8 mouse cellular contexts compared by ENCODE assay signal in the genomic region with DNA sequence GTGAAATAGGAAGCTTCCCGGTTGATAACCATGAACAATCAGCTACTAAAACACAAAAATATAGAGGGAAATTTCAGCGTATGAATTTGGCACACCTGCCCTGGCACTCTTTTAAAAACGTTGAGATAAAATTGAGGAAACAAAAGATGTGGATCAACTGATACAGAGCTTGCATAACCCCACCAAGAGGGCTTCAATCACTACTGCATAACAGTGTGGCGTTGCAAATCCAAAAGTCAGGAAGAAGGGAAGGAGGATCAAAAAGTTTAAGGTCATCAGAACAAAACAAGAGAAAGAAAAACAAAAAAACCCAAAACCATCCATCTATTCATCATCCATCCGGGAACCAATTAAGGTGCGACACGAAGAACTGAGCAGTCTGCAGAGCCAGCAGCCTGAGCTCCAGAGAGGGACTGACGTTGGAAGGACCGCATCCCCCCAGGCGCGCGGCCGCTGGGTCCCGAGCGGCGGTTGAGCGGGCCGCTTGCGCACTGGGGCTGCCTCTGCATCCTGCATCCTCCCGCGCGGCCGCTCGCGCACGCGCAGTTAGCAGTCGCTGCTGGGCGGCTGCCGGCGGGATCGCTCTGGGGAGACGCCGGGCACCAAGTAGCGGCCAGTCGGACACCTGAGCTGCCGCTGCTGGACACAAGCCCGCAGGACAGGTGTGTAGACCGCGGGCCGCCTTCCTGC. TPM values are rescaled to one million over a fixed set of nuclear protein-coding genes. Genes with fewer than 3 reads are reported as not detected.
DNase-seq lines count a peak whose midpoint lies in the region; ATAC-seq and TF ChIP-seq lines count a peak whose summit lies in the region.

A gene (plus strand): TSS at position 552 of the 690 bp plus-strand sequence.

- H3K27ac ChIP-seq in spleen, adult 2 months (ENCODE audit: insufficient read depth, low read length) = no peak within 1 kb of the TSS
- H3K27ac ChIP-seq in cortical plate, adult 2 months (ENCODE audit: insufficient read depth, low read length) = no peak within 1 kb of the TSS
- no peak within 1 kb of the TSS for H3K27ac ChIP-seq in kidney, postnatal 0 days
- no peak within 1 kb of the TSS for H3K27ac ChIP-seq in limb, embryonic 15.5 days

- no peak for DNase-seq in spleen, adult 2 months (ENCODE audit: low read depth in 1 of 2, low spot score in 2 of 2)
- DNase-seq in spleen, adult 12 weeks (ENCODE audit: low spot score) = no peak
- DNase-seq in kidney, postnatal 0 days (ENCODE audit: low spot score) = peak; percentile 64
- DNase-seq in naive thymus-derived CD4-positive, alpha-beta T cell, adult 2 months (ENCODE audit: low read depth) = peak; percentile 8
- DNase-seq in testis, postnatal 10 days (ENCODE audit: low spot score) = peak; percentile 64

- ATAC-seq in granulocyte monocyte progenitor cell, adult 5-6 weeks (replicated peaks; ENCODE audit: poor library complexity, severe bottlenecking) = peak; percentile 80
- no peak; the same call in 1 of the 2 replicates for ATAC-seq in kidney, postnatal 0 days (replicated peaks; ENCODE audit: low FRiP score, low read depth)
- no peak for ATAC-seq in limb, embryonic 15.5 days (ENCODE audit: insufficient number of reproducible peaks, low FRiP score, low TSS enrichment, low read depth)

- TF ChIP-seq CTCF in spleen, adult 2 months (IDR thresholded peaks at IDR 0.05; ENCODE audit: extremely low read depth, insufficient read depth, insufficient read length, insufficient replicate concordance) = no peak
- no peak for TF ChIP-seq CTCF in cortical plate, adult 2 months (IDR thresholded peaks at IDR 0.05; ENCODE audit: extremely low read depth, insufficient read depth, low read length)
- TF ChIP-seq CTCF in kidney, postnatal 0 days (IDR thresholded peaks at IDR 0.05; ENCODE audit: low read depth) = no peak

- 4% methylated on average over 41 of the region's 41 CpGs for WGBS in spleen, adult 2 months
- whole genome bisulfite sequencing in kidney, postnatal 0 days = 4% methylated on average over 41 of the region's 41 CpGs
- 4% methylated on average over 41 of the region's 41 CpGs for WGBS in limb, embryonic 15.5 days

- H3K4me3 ChIP-seq in spleen, adult 2 months (ENCODE audit: extremely low read depth, insufficient read depth, insufficient read length) = peak within 1 kb of the TSS; percentile 18; the same call in 1 of the 2 replicates
- peak within 1 kb of the TSS; percentile 81 for H3K4me3 ChIP-seq in cortical plate, adult 2 months (ENCODE audit: insufficient read depth, low read length)
- H3K4me3 ChIP-seq in kidney, postnatal 0 days (replicated peaks; ENCODE audit: low read depth, low read length) = peak within 1 kb of the TSS; percentile 29
- H3K4me3 ChIP-seq in limb, embryonic 15.5 days = peak within 1 kb of the TSS; percentile 47

- no peaks in the 10 kb centered on the region for H3K36me3 ChIP-seq in spleen, adult 2 months (ENCODE audit: control insufficient read depth, insufficient read depth, low read length)
- H3K36me3 ChIP-seq in kidney, postnatal 0 days (ENCODE audit: insufficient read depth, low read length) = no peaks in the 10 kb centered on the region
- H3K36me3 ChIP-seq in limb, embryonic 15.5 days = no peaks in the 10 kb centered on the region

- H3K4me2 ChIP-seq in kidney, postnatal 0 days (ENCODE audit: low read length) = peak within 1 kb of the TSS; percentile 59
- H3K4me2 ChIP-seq in limb, embryonic 15.5 days = peak within 1 kb of the TSS; percentile 84

- H3K9ac ChIP-seq in kidney, postnatal 0 days (ENCODE audit: low read depth, low read length) = no peak within 1 kb of the TSS
- 0 out of 2 replicates have a peak within 1 kb of the TSS, but pooled peaks have one; percentile 7 for H3K9ac ChIP-seq in limb, embryonic 15.5 days

- peaks cover 4% of the 10 kb centered on the region; the same call in 1 of the 2 replicates for H3K4me1 ChIP-seq in spleen, adult 2 months (ENCODE audit: control insufficient read depth, insufficient read depth, insufficient read length)
- no peaks in the 10 kb centered on the region for H3K4me1 ChIP-seq in cortical plate, adult 2 months (ENCODE audit: control insufficient read depth, insufficient read depth, low read length)
- H3K4me1 ChIP-seq in kidney, postnatal 0 days (replicated peaks; ENCODE audit: insufficient read depth, low read length) = no peaks in the 10 kb centered on the region
- H3K4me1 ChIP-seq in limb, embryonic 15.5 days = peaks cover 9% of the 10 kb centered on the region

- H3K9me3 ChIP-seq in kidney, postnatal 0 days (replicated peaks; ENCODE audit: low read length) = no peaks in the 10 kb centered on the region
- no peaks in the 10 kb centered on the region for H3K9me3 ChIP-seq in limb, embryonic 15.5 days

- H3K27me3 ChIP-seq in spleen, adult 2 months (ENCODE audit: control insufficient read depth, insufficient read depth, low read length) = peaks cover 5% of the 10 kb centered on the region; the same call in 1 of the 2 replicates
- H3K27me3 ChIP-seq in kidney, postnatal 0 days (ENCODE audit: insufficient read depth, low read length) = peaks cover 12% of the 10 kb centered on the region
- H3K27me3 ChIP-seq in limb, embryonic 15.5 days = peaks cover 22% of the 10 kb centered on the region

- no peak for TF ChIP-seq POLR2A in spleen, adult 2 months (IDR thresholded peaks at IDR 0.05; ENCODE audit: low read depth, low read length)
- TF ChIP-seq POLR2A in cortical plate, adult 2 months (IDR thresholded peaks at IDR 0.05; ENCODE audit: extremely low read depth, insufficient read depth, low read length) = no peak

RNA-seq across cellular contexts. Expression of the gene that starts here (rescaled TPM):
- 0.01 TPM in 1 of 2 replicates, not detected in the other for polyA plus RNA-seq in spleen, adult 2 months (2012; rRNA removed)
- polyA plus RNA-seq in cortical plate, adult 2 months (2012; rRNA removed) = 8.3 and 8.8 TPM in 2 replicates
- total RNA-seq in granulocyte monocyte progenitor cell, adult 5-6 weeks (2014; fragmentation: Nextera tagmentation) = not detected in 2 replicates
- not detected in 2 replicates for total RNA-seq in granulocyte monocyte progenitor cell, adult 5-6 weeks (2017)
- 0.03 and 0.05 TPM in 2 replicates for polyA plus RNA-seq in kidney, postnatal 0 days (2015; fragmentation: Nextera tagmentation; extraction: Ambion mirVana)
- polyA plus RNA-seq in limb, embryonic 15.5 days (2015; fragmentation: Nextera tagmentation; extraction: Ambion mirVana) = 0.24 and 0.36 TPM in 2 replicates

Comparison
In these comparisons a context has a peak if more than half of its experiments do, and no peak if none do; other contexts are left out.
1. Peak in ATAC-seq in granulocyte monocyte progenitor cell, adult 5-6 weeks; RNA of the gene not detected or under 1 TPM.
2. Peak in DNase-seq, H3K4me3 ChIP-seq and H3K4me2 ChIP-seq in kidney, postnatal 0 days; RNA of the gene not detected or under 1 TPM.
3. DNase-seq: peak in naive thymus-derived CD4-positive, alpha-beta T cell, adult 2 months (single experiment) and testis, postnatal 10 days (single experiment); none in spleen, adult 2 months (0 of 2) and spleen, adult 12 weeks (single experiment).
4. H3K4me3 ChIP-seq: peak in every context shown above with its lines; median percentile 81 in cortical plate, adult 2 months; 47 in limb, embryonic 15.5 days; 29 in kidney, postnatal 0 days; 18 in spleen, adult 2 months.